Mouse (Mus musculus) neural tube, embryonic 12.5 days (tissue): ENCODE measurements at regions not wholly inside any gene's neighbourhood (a gene's known extent, or its start where the extent isn't known, plus 50 kb on each side); places are given as distances from the start of the nearest gene placed in this dataset.

Experiments used
- ATAC-seq: fragments of 200-750 bp; cut with Nextera tagmentation; 2 replicates; pipeline ENCODE4 v1.8.0; 2017; ENCODE audit warnings: low read depth, mild to moderate bottlenecking, moderate TSS enrichment, moderate library complexity; ENCODE audit not compliant: low FRiP score
- H3K27ac ChIP-seq: fragments of 300-500 bp; sonication (generic); 2 replicates; pipeline ENCODE4 v1.5.1; 2016
- H3K27me3 ChIP-seq: fragments of 300-500 bp; sonication (generic); replicated peaks from 2 replicates; pipeline ENCODE4 v1.6.1; 2016; ENCODE audit warnings: mild to moderate bottlenecking
- H3K36me3 ChIP-seq: fragments of 300-500 bp; sonication (generic); 2 replicates; pipeline ENCODE4 v1.6.1; 2016; ENCODE audit warnings: mild to moderate bottlenecking
- H3K4me1 ChIP-seq: fragments of 300-500 bp; sonication (generic); 2 replicates; pipeline ENCODE4 v1.6.1; 2016
- H3K4me2 ChIP-seq: fragments of 300-500 bp; sonication (generic); replicated peaks from 2 replicates; pipeline ENCODE4 v1.6.1; 2016; ENCODE audit warnings: mild to moderate bottlenecking
- H3K4me3 ChIP-seq: fragments of 300-500 bp; sonication (generic); 2 replicates; pipeline ENCODE4 v1.5.1; 2016
- H3K9ac ChIP-seq: fragments of 300-500 bp; sonication (generic); 2 replicates; pipeline ENCODE4 v1.6.1; 2016; ENCODE audit warnings: mild to moderate bottlenecking
- H3K9me3 ChIP-seq: fragments of 300-500 bp; sonication (generic); 2 replicates; pipeline ENCODE4 v1.6.1; 2016; ENCODE audit warnings: mild to moderate bottlenecking
- WGBS: fragments of 180-500 bp; shearing (Covaris S2); methylation state at CpG from one replicate; pipeline ENCODE4 v1.1.7; 2016; 5-methylcytosine and 5-hydroxymethylcytosine counted together

DNA sequence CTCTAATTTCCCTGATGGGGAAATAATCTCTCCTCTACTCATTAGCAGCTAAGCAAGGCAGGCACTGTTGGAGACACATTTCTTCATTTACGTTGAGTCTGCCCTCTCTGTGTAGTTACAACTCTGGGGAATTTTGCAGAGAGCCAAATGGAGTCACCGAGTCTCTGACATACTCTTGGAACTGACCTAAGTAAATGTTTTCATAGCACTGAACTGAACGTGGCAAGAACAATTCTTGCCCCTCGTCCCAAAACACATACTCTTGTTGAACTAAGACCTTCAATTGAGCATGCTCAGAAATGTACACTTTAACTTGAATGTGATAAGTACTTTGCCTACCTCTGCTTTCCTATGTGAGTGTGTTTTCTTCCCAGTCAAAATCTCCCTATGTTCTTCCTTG lies 114.5 kb downstream of the Dusp6 start:
- no peaks in the 10 kb centered on the region for H3K9me3 ChIP-seq
- H3K4me1 ChIP-seq = no peaks in the 10 kb centered on the region
- H3K9ac ChIP-seq = no peak overlapping the region
- H3K27ac ChIP-seq = no peak overlapping the region
- no peaks in the 10 kb centered on the region for H3K36me3 ChIP-seq
- H3K4me3 ChIP-seq = no peak overlapping the region
- WGBS = 79% methylated on average over 4 of the region's 4 CpGs
- H3K4me2 ChIP-seq = no peak overlapping the region
- ATAC-seq = no peak
- no peaks in the 10 kb centered on the region for H3K27me3 ChIP-seq

DNA sequence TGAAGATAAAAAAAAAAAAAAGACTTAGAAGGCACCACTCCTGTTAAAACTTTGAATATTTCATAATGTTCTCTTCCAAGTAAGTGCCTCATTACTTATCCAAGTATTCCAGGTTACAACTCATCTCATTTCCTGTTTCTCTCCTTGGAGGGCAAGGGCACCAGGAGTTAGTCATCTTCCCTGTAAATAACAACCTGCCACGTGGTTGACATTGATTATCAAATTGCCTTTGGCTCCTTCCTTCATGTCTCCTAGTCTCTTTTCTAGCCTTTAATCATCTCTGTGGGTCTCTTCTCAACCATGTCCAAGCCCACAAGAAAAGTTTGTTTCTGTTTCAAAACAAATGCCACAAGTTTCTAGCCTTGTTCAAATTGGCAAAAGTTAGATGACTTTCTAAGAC lies 116.1 kb downstream of the Dusp6 start:
- Histone ChIP-seq H3K9ac (no peak overlapping the region), H3K4me1 (no peaks in the 10 kb centered on the region), H3K27me3 (no peaks in the 10 kb centered on the region), H3K9me3 (no peaks in the 10 kb centered on the region), H3K36me3 (no peaks in the 10 kb centered on the region), H3K4me3 (no peak overlapping the region), H3K4me2 (no peak overlapping the region), H3K27ac (no peak overlapping the region)
- no peak for ATAC-seq
- 76% methylated on average over 1 of the region's 1 CpGs for WGBS

DNA sequence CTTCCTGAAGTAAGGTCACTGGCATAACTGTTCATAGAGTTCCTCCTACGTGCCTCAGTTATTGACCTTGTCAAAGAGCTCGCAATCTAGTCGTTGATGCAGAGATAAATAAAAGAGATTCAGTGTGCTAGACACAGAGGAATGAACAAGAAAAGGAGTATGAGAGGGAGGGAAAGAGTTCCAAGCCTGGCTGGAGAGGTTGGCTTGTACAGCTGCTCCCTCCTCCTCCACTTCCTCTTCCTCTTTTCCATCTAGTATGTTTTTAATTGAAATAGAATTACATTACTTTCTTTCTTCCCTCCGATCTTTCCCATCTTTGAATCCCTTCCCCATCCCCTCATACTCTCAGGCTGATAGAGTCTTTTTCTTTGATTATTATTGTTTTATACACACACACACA lies 117.1 kb downstream of the Dusp6 start:
- no peak for ATAC-seq
- H3K27ac ChIP-seq = no peak overlapping the region
- no peaks in the 10 kb centered on the region for H3K9me3 ChIP-seq
- H3K4me2 ChIP-seq = no peak overlapping the region
- H3K27me3 ChIP-seq = no peaks in the 10 kb centered on the region
- no peak overlapping the region for H3K4me3 ChIP-seq
- no peak overlapping the region for H3K9ac ChIP-seq
- no peaks in the 10 kb centered on the region for H3K36me3 ChIP-seq
- H3K4me1 ChIP-seq = no peaks in the 10 kb centered on the region
- WGBS = 88% methylated on average over 4 of the region's 4 CpGs

DNA sequence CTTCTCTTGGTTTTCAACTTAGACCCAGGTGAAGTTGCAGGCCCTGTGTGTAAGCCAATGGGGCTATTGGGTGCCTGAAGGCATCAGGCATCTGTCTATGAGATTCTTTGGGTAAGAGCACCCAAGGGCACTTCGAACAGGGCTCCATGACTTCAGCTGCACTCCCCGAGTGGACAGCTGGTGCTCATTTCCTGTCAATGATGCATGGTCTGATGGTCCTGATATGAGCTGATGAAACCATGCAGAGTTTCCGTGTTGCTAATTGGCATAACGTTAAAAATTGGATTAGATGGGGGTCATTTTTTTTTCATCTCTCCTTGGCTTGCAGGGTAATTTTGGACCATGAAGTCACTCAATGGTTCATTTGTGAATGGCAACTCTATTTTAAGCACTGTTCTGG lies 120.0 kb downstream of the Dusp6 start:
- Histone ChIP-seq H3K4me3 (no peak overlapping the region), H3K27me3 (no peaks in the 10 kb centered on the region), H3K9ac (no peak overlapping the region), H3K4me2 (no peak overlapping the region), H3K4me1 (no peaks in the 10 kb centered on the region), H3K27ac (no peak overlapping the region), H3K9me3 (no peaks in the 10 kb centered on the region), H3K36me3 (no peaks in the 10 kb centered on the region)
- 67% methylated on average over 4 of the region's 4 CpGs for WGBS
- ATAC-seq = no peak

DNA sequence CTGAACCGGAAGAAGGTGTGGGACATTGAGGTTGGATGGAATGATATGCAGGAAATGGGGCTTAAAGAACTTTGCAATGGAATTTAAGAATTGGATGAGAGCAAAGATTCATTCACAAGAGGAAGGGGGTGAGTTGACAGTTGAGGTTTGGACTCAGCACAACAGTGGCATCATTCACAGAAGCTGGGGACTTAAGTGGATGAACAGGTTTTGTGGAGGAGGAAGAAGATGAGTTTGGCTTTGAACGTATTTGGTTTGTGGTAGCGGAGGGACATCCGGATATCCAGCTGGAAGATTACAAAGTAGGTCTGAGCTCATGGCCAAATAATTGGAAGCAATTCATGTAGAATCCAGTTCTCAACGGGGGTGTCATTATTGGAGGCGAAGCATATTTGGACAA lies 121.3 kb downstream of the Dusp6 start:
- Histone ChIP-seq H3K9ac (no peak overlapping the region), H3K9me3 (no peaks in the 10 kb centered on the region), H3K36me3 (no peaks in the 10 kb centered on the region), H3K27me3 (no peaks in the 10 kb centered on the region), H3K4me2 (no peak overlapping the region), H3K27ac (no peak overlapping the region), H3K4me1 (no peaks in the 10 kb centered on the region), H3K4me3 (no peak overlapping the region)
- ATAC-seq = no peak
- WGBS = 93% methylated on average over 6 of the region's 6 CpGs

DNA sequence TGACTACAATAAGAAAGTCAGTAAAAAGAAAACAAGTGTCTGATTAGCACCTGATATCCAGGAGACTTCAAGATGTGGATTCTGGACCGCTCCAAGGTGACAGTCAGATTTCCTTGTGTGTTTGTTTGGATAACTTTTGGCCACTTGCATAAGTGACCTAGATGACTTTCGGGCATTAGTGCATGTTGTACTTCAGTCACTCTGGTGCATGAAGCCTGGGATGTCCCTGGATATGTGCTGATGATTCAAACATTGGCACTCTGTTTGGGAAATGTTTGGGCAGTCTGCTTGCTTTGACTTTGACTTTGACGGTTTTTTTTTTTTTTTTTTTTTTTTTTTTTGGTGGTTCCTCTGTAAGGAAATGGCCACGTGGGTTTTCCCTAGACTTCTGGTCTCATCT lies 121.8 kb downstream of the Dusp6 start:
- Histone ChIP-seq H3K4me3 (no peak overlapping the region), H3K27ac (no peak overlapping the region), H3K27me3 (no peaks in the 10 kb centered on the region), H3K4me1 (no peaks in the 10 kb centered on the region), H3K9me3 (no peaks in the 10 kb centered on the region), H3K9ac (no peak overlapping the region), H3K36me3 (no peaks in the 10 kb centered on the region), H3K4me2 (no peak overlapping the region)
- no peak for ATAC-seq
- WGBS = 81% methylated on average over 3 of the region's 4 CpGs

DNA sequence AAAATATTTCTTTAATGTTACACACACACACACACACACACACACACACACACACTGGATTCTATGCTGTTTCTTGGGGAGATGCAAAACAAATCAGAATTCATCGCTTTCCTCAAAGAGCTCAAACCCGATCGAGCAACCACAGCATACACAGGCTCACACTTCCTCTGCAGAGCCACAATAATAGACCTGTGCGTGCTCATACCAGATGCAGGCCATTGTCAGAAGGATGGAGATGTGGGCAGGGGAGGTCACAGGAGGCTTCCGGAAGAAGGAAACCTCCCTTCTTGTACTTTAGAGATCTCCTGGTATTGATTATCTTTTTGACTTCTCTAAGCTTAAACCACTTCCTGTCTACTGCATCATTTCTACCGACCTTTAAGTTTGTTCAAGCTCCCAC lies 122.8 kb downstream of the Dusp6 start:
- ATAC-seq = no peak
- H3K9ac ChIP-seq = no peak overlapping the region
- no peaks in the 10 kb centered on the region for H3K4me1 ChIP-seq
- H3K4me2 ChIP-seq = no peak overlapping the region
- WGBS = 79% methylated on average over 6 of the region's 6 CpGs
- H3K36me3 ChIP-seq = no peaks in the 10 kb centered on the region
- no peak overlapping the region for H3K27ac ChIP-seq
- no peaks in the 10 kb centered on the region for H3K9me3 ChIP-seq
- H3K27me3 ChIP-seq = no peaks in the 10 kb centered on the region
- H3K4me3 ChIP-seq = no peak overlapping the region

DNA sequence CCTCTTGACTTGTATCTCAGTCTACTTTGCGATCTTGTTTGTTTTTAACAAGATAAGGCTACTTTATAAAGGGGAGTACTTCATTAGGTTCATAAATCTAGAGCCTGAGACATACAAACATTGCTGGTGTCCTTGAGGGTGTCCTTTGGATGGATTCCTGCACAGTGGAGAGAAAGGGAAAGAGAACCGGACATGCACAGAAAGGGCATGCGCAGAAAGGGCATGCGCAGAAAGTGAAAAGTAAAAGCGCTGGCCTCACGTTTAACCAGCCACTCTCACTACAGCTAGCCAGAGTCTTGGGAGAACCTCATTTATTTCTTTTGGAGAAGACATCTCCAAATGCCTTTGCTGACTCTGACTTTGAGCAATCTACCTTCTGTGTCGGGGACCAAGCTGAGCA lies 125.5 kb downstream of the Dusp6 start:
- WGBS = 93% methylated on average over 7 of the region's 7 CpGs
- no peak overlapping the region for H3K4me3 ChIP-seq
- H3K4me2 ChIP-seq = no peak overlapping the region
- H3K36me3 ChIP-seq = no peaks in the 10 kb centered on the region
- no peak overlapping the region for H3K27ac ChIP-seq
- H3K27me3 ChIP-seq = no peaks in the 10 kb centered on the region
- no peaks in the 10 kb centered on the region for H3K4me1 ChIP-seq
- no peaks in the 10 kb centered on the region for H3K9me3 ChIP-seq
- H3K9ac ChIP-seq = no peak overlapping the region
- no peak for ATAC-seq

DNA sequence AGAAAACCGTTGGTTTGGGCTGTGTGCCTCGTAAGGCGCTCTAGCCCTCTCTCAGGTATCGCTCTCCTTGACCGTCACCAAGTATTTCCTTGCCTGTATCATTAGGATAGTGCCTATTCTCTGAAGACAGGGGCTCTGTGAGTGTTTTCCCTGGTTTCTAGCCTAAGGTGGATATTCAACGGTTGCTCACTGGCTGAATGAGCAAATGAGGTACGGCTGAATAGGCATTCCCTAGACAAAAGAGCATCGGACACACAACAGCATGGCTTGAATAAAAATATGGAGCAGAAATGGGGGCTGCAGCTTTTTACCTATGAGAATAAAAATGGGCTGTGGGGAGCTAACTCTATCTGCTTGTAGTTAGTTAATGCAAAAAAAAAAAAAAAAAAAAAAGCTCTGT lies 126.0 kb downstream of the Dusp6 start:
- H3K27ac ChIP-seq = no peak overlapping the region
- no peaks in the 10 kb centered on the region for H3K36me3 ChIP-seq
- H3K4me2 ChIP-seq = no peak overlapping the region
- no peaks in the 10 kb centered on the region for H3K9me3 ChIP-seq
- no peak for ATAC-seq
- H3K4me1 ChIP-seq = no peaks in the 10 kb centered on the region
- H3K4me3 ChIP-seq = no peak overlapping the region
- WGBS = 79% methylated on average over 8 of the region's 8 CpGs
- H3K9ac ChIP-seq = no peak overlapping the region
- H3K27me3 ChIP-seq = no peaks in the 10 kb centered on the region

DNA sequence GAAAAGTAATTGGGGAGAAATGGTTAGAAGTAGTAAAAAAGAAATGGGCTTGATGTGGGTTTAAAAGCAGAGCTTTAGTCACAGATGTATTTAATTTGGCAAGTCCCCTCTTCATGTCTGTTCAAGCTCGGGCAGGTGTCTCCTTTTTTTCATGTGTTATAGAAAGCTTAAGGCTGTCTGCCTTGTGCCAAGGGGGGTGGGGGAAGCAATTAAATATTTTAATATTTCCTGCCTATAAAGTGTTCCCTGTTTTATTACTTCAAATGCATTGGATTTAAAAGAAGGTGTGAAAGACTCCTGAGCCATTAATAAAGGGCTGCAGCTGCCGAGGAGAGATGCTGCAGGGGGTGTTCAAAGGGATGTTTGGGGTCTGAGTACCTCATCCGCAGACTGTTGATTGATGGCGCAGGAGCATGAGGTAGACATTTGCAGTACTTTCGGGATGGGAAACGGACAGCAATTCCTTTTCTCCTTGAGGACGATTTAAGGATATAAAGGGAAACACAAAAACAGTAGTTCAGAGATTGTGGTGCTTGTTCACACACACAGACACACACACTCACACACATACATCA lies 127.7 kb downstream of the Dusp6 start:
- Histone ChIP-seq H3K4me3 (no peak overlapping the region), H3K9ac (no peak overlapping the region), H3K27me3 (no peaks in the 10 kb centered on the region), H3K36me3 (no peaks in the 10 kb centered on the region), H3K27ac (no peak overlapping the region), H3K4me2 (no peak overlapping the region), H3K4me1 (no peaks in the 10 kb centered on the region), H3K9me3 (no peaks in the 10 kb centered on the region)
- WGBS = 60% methylated on average over 7 of the region's 7 CpGs
- ATAC-seq = no peak

DNA sequence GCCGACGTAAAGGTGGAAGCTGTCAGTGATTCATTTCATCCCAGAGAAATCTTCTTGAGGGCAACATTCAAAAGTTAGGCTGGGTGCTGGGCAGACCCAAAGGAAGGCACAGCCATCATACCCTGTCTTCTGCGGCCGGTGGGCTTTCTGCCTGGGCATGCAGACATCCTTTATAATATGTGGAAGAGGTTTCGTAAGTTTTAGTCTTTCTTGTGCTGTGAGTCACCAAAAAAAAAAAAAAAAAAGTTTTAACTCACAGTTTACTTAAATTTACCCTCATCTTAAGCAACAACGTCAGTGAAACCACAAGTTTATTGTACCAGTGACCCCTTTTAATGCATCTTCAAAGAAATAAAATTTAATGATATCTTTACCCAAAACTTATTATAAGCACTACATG lies 128.7 kb downstream of the Dusp6 start:
- no peak for ATAC-seq
- 93% methylated on average over 6 of the region's 6 CpGs for WGBS
- H3K4me2 ChIP-seq = no peak overlapping the region

DNA sequence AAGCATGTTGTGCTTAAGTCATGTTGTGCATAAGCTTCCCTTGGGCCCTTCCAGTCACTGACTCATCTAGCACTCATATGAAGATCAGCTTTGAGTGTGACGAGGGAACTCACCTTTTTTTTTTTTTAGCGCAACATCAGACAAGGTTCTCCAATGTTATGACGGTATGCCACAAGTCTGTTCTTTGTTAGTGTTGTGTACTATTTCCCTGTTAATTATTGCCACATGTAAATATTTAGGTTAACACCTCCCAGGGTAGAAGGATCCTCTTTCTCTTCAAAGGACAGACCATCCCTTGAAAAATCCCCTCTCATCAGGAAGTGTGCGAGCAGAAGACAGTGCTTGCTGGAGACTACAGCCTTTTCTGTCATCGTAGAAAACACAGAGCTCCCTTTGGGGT lies 129.9 kb downstream of the Dusp6 start:
- Histone ChIP-seq H3K27ac (no peak overlapping the region), H3K4me3 (no peak overlapping the region), H3K4me2 (no peak overlapping the region), H3K4me1 (no peaks in the 10 kb centered on the region), H3K9ac (no peak overlapping the region), H3K27me3 (no peaks in the 10 kb centered on the region), H3K36me3 (no peaks in the 10 kb centered on the region), H3K9me3 (no peaks in the 10 kb centered on the region)
- 80% methylated on average over 5 of the region's 5 CpGs for WGBS
- ATAC-seq = no peak

More for the DNA sequence above, 128.7 kb downstream of the Dusp6 start:
- Histone ChIP-seq H3K4me3 (no peak overlapping the region), H3K36me3 (no peaks in the 10 kb centered on the region), H3K9me3 (no peaks in the 10 kb centered on the region), H3K27me3 (no peaks in the 10 kb centered on the region), H3K4me1 (no peaks in the 10 kb centered on the region), H3K27ac (no peak overlapping the region), H3K9ac (no peak overlapping the region)

DNA sequence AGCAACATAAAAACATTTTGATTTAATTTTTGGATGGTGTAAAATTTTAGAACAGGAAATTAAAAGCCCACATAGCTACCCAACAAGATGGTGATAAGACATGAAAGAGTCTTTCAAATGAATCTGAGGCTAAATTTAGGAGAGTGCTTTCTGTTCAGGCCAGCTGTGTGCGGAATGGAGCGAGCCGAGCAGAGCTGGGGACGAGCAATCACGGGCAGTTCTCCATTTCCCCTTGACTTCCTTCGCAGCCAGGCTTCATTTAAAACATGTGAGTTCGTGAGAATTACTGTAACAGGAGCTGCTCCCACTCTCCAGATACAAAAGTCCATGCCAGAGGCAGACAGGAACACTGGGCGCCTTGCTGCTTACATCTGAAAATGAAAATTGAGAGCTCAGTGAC lies 130.5 kb downstream of the Dusp6 start:
- Histone ChIP-seq H3K27ac (no peak overlapping the region), H3K4me1 (no peaks in the 10 kb centered on the region), H3K4me3 (no peak overlapping the region), H3K36me3 (no peaks in the 10 kb centered on the region), H3K9me3 (0 out of 2 replicates have a peak, but pooled peaks cover 5% of the 10 kb centered on the region), H3K4me2 (no peak overlapping the region), H3K9ac (no peak overlapping the region), H3K27me3 (no peaks in the 10 kb centered on the region)
- WGBS = 67% methylated on average over 8 of the region's 8 CpGs
- ATAC-seq = no peak
